Mouse (Mus musculus) heart, adult 2 months (tissue): ENCODE results near the gene Zdhhc4.

Experiments used
- CTCF ChIP-seq: fragments of 200-600 bp; IDR thresholded peaks from 2 replicates; pipeline ENCODE4 v1.8.1; 2022; ENCODE audit warnings: antibody characterized with exemption, mild to moderate bottlenecking, moderate library complexity
- EP300 ChIP-seq: fragments of 200-500 bp; IDR thresholded peaks from 2 replicates; pipeline ENCODE4 v1.6.1; 2011; ENCODE audit warnings: low read depth, low read length, control low read depth; ENCODE audit not compliant: insufficient read depth
- POLR2A ChIP-seq: fragments of 200-500 bp; IDR thresholded peaks from 2 replicates; pipeline ENCODE4 v1.6.1; 2011; ENCODE audit warnings: mild to moderate bottlenecking, low read depth, low read length, control low read depth; ENCODE audit not compliant: insufficient read depth

DNA sequence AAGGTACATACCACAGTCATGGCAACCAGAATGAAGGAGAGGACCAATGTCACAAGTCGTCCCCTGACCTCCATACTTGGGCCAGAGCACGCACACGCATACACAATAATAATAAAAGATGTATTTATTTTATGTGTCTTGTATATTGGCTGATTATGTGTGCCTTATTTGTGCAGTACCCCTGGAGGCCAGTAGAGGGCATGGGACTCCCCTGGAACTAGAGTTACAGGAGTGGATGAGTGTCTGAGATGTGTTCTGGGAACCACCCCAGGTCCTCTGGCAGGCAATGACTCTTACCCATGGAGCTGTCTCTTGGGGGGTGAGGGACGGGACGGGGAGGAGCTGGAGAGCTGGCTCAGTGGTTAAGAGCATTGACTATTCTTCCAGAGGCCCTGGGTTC lies 30.9 kb upstream of the Zdhhc4 start:
- peak; percentile 45 for TF ChIP-seq CTCF
- TF ChIP-seq EP300 = no peak
- TF ChIP-seq POLR2A = no peak
